Mouse (Mus musculus): ENCODE measurements at regions not wholly inside any gene's neighbourhood (a gene's known extent, or its start where the extent isn't known, plus 50 kb on each side); places are given as distances from the start of the nearest gene placed in this dataset.

- no peak for TF ChIP-seq GATA1 (IDR thresholded peaks at IDR 0.05; ENCODE audit: borderline replicate concordance, low read length)
- TF ChIP-seq FLI1 (IDR thresholded peaks at IDR 0.05; ENCODE audit: low read length): no peak
Measured at GRCm38 (mm10) chr2:116972614-116972985, 94.1 kb downstream of the Tmco5 start.

Data from megakaryocyte, embryonic 14.5 days (primary cell).